Mouse (Mus musculus): Measurements from ENCODE around the gene Armt1. TPM values are rescaled to one million over a fixed set of nuclear protein-coding genes. Genes with fewer than 3 reads are reported as not detected.
"Not testable (repeated sequence)": the region's sequence is repeated elsewhere in the genome, so short reads cannot be mapped to it uniquely, and the experiment has no call there.

Gene Armt1
- polyA plus RNA-seq, 1 experiment from 2014 or later = 19.5 TPM

- H3K27ac ChIP-seq (ENCODE audit: low read length) = no peak overlapping the region
- ATAC-seq (ENCODE audit: low read depth) = no peak
Measured at GRCm38 (mm10) chr10:4430826-4431225, 1.4 kb upstream of the Armt1 start.

GRCm38 (mm10) chr10:4431746-4432122 lies 533 bp upstream of the Armt1 start:
- Histone ChIP-seq H3K4me2 (ENCODE audit: low read depth, low read length) (peak overlapping the region; percentile 76), H3K27ac (ENCODE audit: low read length) (peak overlapping the region; percentile 44; the same call in 1 of the 2 replicates), H3K36me3 (ENCODE audit: control insufficient read depth, insufficient read depth, low read length) (no peaks in the 10 kb centered on the region), H3K4me1 (replicated peaks; ENCODE audit: control insufficient read depth, insufficient read depth, low read length) (peaks cover 6% of the 10 kb centered on the region), H3K9ac (ENCODE audit: low read length) (peak overlapping the region; percentile 86), H3K27me3 (ENCODE audit: control insufficient read depth, insufficient read depth, low read depth, low read length) (no peaks in the 10 kb centered on the region), H3K4me3 (ENCODE audit: low read length) (peak overlapping the region; percentile 76), H3K9me3 (ENCODE audit: control insufficient read depth, low read length) (no peaks in the 10 kb centered on the region)
- whole genome bisulfite sequencing = 9% methylated on average over 5 of the region's 5 CpGs
- peak; percentile 3; the same call in 1 of the 2 replicates for ATAC-seq (ENCODE audit: low read depth)

More at GRCm38 (mm10) chr10:4430826-4431225, 1.4 kb upstream of the Armt1 start:
- Histone ChIP-seq H3K4me3 (ENCODE audit: low read length) (no peak overlapping the region; the same call in 1 of the 2 replicates), H3K4me2 (ENCODE audit: low read depth, low read length) (peak overlapping the region; percentile 76; the same call in 1 of the 2 replicates), H3K27me3 (ENCODE audit: control insufficient read depth, insufficient read depth, low read depth, low read length) (no peaks in the 10 kb centered on the region), H3K36me3 (ENCODE audit: control insufficient read depth, insufficient read depth, low read length) (no peaks in the 10 kb centered on the region), H3K4me1 (replicated peaks; ENCODE audit: control insufficient read depth, insufficient read depth, low read length) (peaks cover 6% of the 10 kb centered on the region), H3K9ac (ENCODE audit: low read length) (peak overlapping the region; percentile 86; the same call in 1 of the 2 replicates), H3K9me3 (ENCODE audit: control insufficient read depth, low read length) (no peaks in the 10 kb centered on the region)
- 75% methylated on average over 3 of the region's 3 CpGs for WGBS

GRCm38 (mm10) chr10:4432996-4433755 lies 909 bp downstream of the Armt1 start:
- ATAC-seq (ENCODE audit: low read depth) = no peak
- Histone ChIP-seq H3K4me1 (replicated peaks; ENCODE audit: control insufficient read depth, insufficient read depth, low read length) (peaks cover 6% of the 10 kb centered on the region), H3K9me3 (ENCODE audit: control insufficient read depth, low read length) (no peaks in the 10 kb centered on the region), H3K4me3 (ENCODE audit: low read length) (peak overlapping the region; percentile 69), H3K27me3 (ENCODE audit: control insufficient read depth, insufficient read depth, low read depth, low read length) (no peaks in the 10 kb centered on the region), H3K27ac (ENCODE audit: low read length) (peak overlapping the region; percentile 91), H3K4me2 (ENCODE audit: low read depth, low read length) (peak overlapping the region; percentile 71), H3K36me3 (ENCODE audit: control insufficient read depth, insufficient read depth, low read length) (no peaks in the 10 kb centered on the region), H3K9ac (ENCODE audit: low read length) (peak overlapping the region; percentile 82)
- WGBS = 6% methylated on average over 19 of the region's 19 CpGs

- H3K4me1 ChIP-seq (replicated peaks; ENCODE audit: control insufficient read depth, insufficient read depth, low read length); H3K27ac ChIP-seq (ENCODE audit: low read length); H3K4me3 ChIP-seq (ENCODE audit: low read length); H3K9me3 ChIP-seq (ENCODE audit: control insufficient read depth, low read length); H3K4me2 ChIP-seq (ENCODE audit: low read depth, low read length); ATAC-seq (ENCODE audit: low read depth); H3K36me3 ChIP-seq (ENCODE audit: control insufficient read depth, insufficient read depth, low read length); H3K27me3 ChIP-seq (ENCODE audit: control insufficient read depth, insufficient read depth, low read depth, low read length); H3K9ac ChIP-seq (ENCODE audit: low read length): not testable (repeated sequence)
- WGBS = 80% methylated on average over 2 of the region's 2 CpGs
Measured at GRCm38 (mm10) chr10:4433871-4434270, 1.6 kb downstream of the Armt1 start.

GRCm38 (mm10) chr10:4435416-4435815 lies 3.1 kb downstream of the Armt1 start:
- H3K9ac ChIP-seq (ENCODE audit: low read length) = no peak overlapping the region
- peaks cover 6% of the 10 kb centered on the region for H3K4me1 ChIP-seq (replicated peaks; ENCODE audit: control insufficient read depth, insufficient read depth, low read length)
- WGBS = 82% methylated on average over 3 of the region's 3 CpGs
- no peak overlapping the region for H3K4me2 ChIP-seq (ENCODE audit: low read depth, low read length)
- ATAC-seq (ENCODE audit: low read depth) = no peak
- H3K27ac ChIP-seq (ENCODE audit: low read length) = no peak overlapping the region
- H3K36me3 ChIP-seq (ENCODE audit: control insufficient read depth, insufficient read depth, low read length) = peaks cover 3% of the 10 kb centered on the region
- H3K27me3 ChIP-seq (ENCODE audit: control insufficient read depth, insufficient read depth, low read depth, low read length) = no peaks in the 10 kb centered on the region
- H3K4me3 ChIP-seq (ENCODE audit: low read length) = no peak overlapping the region
- no peaks in the 10 kb centered on the region for H3K9me3 ChIP-seq (ENCODE audit: control insufficient read depth, low read length)

GRCm38 (mm10) chr10:4456409-4456808 lies 24.1 kb downstream of the Armt1 start:
- ATAC-seq (ENCODE audit: low read depth) = no peak
- Histone ChIP-seq H3K9ac (ENCODE audit: low read length) (no peak overlapping the region), H3K9me3 (ENCODE audit: control insufficient read depth, low read length) (no peaks in the 10 kb centered on the region), H3K27ac (ENCODE audit: low read length) (no peak overlapping the region), H3K27me3 (ENCODE audit: control insufficient read depth, insufficient read depth, low read depth, low read length) (no peaks in the 10 kb centered on the region), H3K4me3 (ENCODE audit: low read length) (no peak overlapping the region), H3K4me2 (ENCODE audit: low read depth, low read length) (no peak overlapping the region), H3K4me1 (replicated peaks; ENCODE audit: control insufficient read depth, insufficient read depth, low read length) (no peaks in the 10 kb centered on the region), H3K36me3 (ENCODE audit: control insufficient read depth, insufficient read depth, low read length) (peaks cover 10% of the 10 kb centered on the region; the same call in 1 of the 2 replicates)
- WGBS = 68% methylated on average over 4 of the region's 4 CpGs

- Histone ChIP-seq H3K27ac (ENCODE audit: low read length) (no peak overlapping the region), H3K9me3 (ENCODE audit: control insufficient read depth, low read length) (no peaks in the 10 kb centered on the region), H3K4me2 (ENCODE audit: low read depth, low read length) (no peak overlapping the region), H3K4me1 (replicated peaks; ENCODE audit: control insufficient read depth, insufficient read depth, low read length) (no peaks in the 10 kb centered on the region), H3K27me3 (ENCODE audit: control insufficient read depth, insufficient read depth, low read depth, low read length) (no peaks in the 10 kb centered on the region), H3K4me3 (ENCODE audit: low read length) (no peak overlapping the region), H3K36me3 (ENCODE audit: control insufficient read depth, insufficient read depth, low read length) (peaks cover 5% of the 10 kb centered on the region; the same call in 1 of the 2 replicates), H3K9ac (ENCODE audit: low read length) (no peak overlapping the region)
- WGBS = 91% methylated on average over 2 of the region's 2 CpGs
- no peak for ATAC-seq (ENCODE audit: low read depth)
Measured at GRCm38 (mm10) chr10:4460201-4460600, 27.9 kb downstream of the Armt1 start.

GRCm38 (mm10) chr10:4465799-4466198 lies 33.5 kb downstream of the Armt1 start:
- 0 out of 2 replicates have a peak, but pooled peaks have one; percentile 31 for ATAC-seq (ENCODE audit: low read depth)
- no peaks in the 10 kb centered on the region for H3K9me3 ChIP-seq (ENCODE audit: control insufficient read depth, low read length)
- H3K36me3 ChIP-seq (ENCODE audit: control insufficient read depth, insufficient read depth, low read length) = no peaks in the 10 kb centered on the region
- no peak overlapping the region for H3K4me3 ChIP-seq (ENCODE audit: low read length)
- H3K27ac ChIP-seq (ENCODE audit: low read length) = no peak overlapping the region
- no peak overlapping the region for H3K4me2 ChIP-seq (ENCODE audit: low read depth, low read length)
- H3K4me1 ChIP-seq (replicated peaks; ENCODE audit: control insufficient read depth, insufficient read depth, low read length) = no peaks in the 10 kb centered on the region
- no peak overlapping the region for H3K9ac ChIP-seq (ENCODE audit: low read length)
- WGBS = 53% methylated on average over 7 of the region's 7 CpGs
- no peaks in the 10 kb centered on the region for H3K27me3 ChIP-seq (ENCODE audit: control insufficient read depth, insufficient read depth, low read depth, low read length)

GRCm38 (mm10) chr10:4469406-4469805 lies 37.1 kb downstream of the Armt1 start:
- ATAC-seq (ENCODE audit: low read depth) = no peak

More at GRCm38 (mm10) chr10:4469406-4469805, 37.1 kb downstream of the Armt1 start:
- Histone ChIP-seq H3K4me2 (ENCODE audit: low read depth, low read length) (no peak overlapping the region), H3K36me3 (ENCODE audit: control insufficient read depth, insufficient read depth, low read length) (no peaks in the 10 kb centered on the region), H3K4me1 (replicated peaks; ENCODE audit: control insufficient read depth, insufficient read depth, low read length) (no peaks in the 10 kb centered on the region), H3K9ac (ENCODE audit: low read length) (no peak overlapping the region), H3K27ac (ENCODE audit: low read length) (no peak overlapping the region), H3K4me3 (ENCODE audit: low read length) (no peak overlapping the region), H3K27me3 (ENCODE audit: control insufficient read depth, insufficient read depth, low read depth, low read length) (no peaks in the 10 kb centered on the region), H3K9me3 (ENCODE audit: control insufficient read depth, low read length) (no peaks in the 10 kb centered on the region)
- WGBS = 87% methylated on average over 3 of the region's 3 CpGs
